Mouse (Mus musculus) CD8-positive naive resting alpha-beta T cell, adult 57 days (primary cell): ENCODE measurements around the gene Klhl35. TPM values are rescaled to one million over a fixed set of nuclear protein-coding genes. Genes with fewer than 3 reads are reported as not detected.

Experiments used
- total RNA-seq: library from RNA; stranded (reverse); gene quantifications from one replicate; pipeline ENCODE4 v1.2.4, GENCODE M21; 2023

Klhl35 gene
- total RNA-seq = 0.34 TPM

GRCm38 (mm10) chr7:99465811-99466210, at the start of gene Klhl35:
Gene Klhl35 (plus strand): TSS chr7:99466004.

GRCm38 (mm10) chr7:99483271-99483923, 17.6 kb downstream of the Klhl35 start, which contains the start of gene Rps3:
Gene Rps3 (minus strand): TSS chr7:99483738.

Other genes starting within 250 kb of the Klhl35 start
- gene Mogat2, start 227.4 kb upstream of the Klhl35 start, total RNA-seq = not detected
- 0.09 TPM for gene Map6, start 198.6 kb upstream of the Klhl35 start, total RNA-seq
- gene Serpinh1, start 112.8 kb upstream of the Klhl35 start, total RNA-seq = 0.86 TPM
- 4.2 TPM for gene Gdpd5, start 84.6 kb upstream of the Klhl35 start, total RNA-seq
- gene Rps3, start 17.7 kb downstream of the Klhl35 start, total RNA-seq = 1,727 TPM
- gene Arrb1, start 69.5 kb downstream of the Klhl35 start, total RNA-seq = 101 TPM
- gene Tpbgl, start 161.1 kb downstream of the Klhl35 start, total RNA-seq = 4.2 TPM
- gene Slco2b1, start 245.3 kb downstream of the Klhl35 start, total RNA-seq = 0.70 TPM